Mouse (Mus musculus) Patski (cell line): ENCODE data around the gene Nol8. TPM values are rescaled to one million over a fixed set of nuclear protein-coding genes. Genes with fewer than 3 reads are reported as not detected.

Source experiments
- ATAC-seq: fragments of 100-300 bp; one replicate; pipeline ENCODE4 v1.8.0; 2021
- CTCF ChIA-PET: fragments of 350-600 bp; sonication (Branson Sonifier 250); formaldehyde crosslinking; loops from one replicate; lab custom pipeline; 2022; ENCODE audit warnings: inconsistent platforms; lab: Charles Lee
- POLR2A ChIA-PET: fragments of 350-600 bp; sonication (Branson Sonifier 250); formaldehyde crosslinking; loops from one replicate; lab custom pipeline; 2022; ENCODE audit warnings: antibody characterized with exemption, inconsistent platforms; lab: Charles Lee
- DNase-seq: peaks from one replicate; pipeline ENCODE4 v3.0.0-alpha.2; 2011; ENCODE audit warnings: low read depth, low spot score
- H3K27me3 ChIP-seq: fragments of 371-371 bp; one replicate; pipeline ENCODE4 v1.5.1; 2021
- CTCF ChIP-seq: fragments of 100-300 bp; IDR thresholded peaks from one replicate; pipeline ENCODE4 v1.5.1; 2021
- in situ Hi-C: fragments of 300-500 bp; cut with MboI; formaldehyde crosslinking; loops from 3 replicates; pipeline ENCODE4 v1.11.1; 2018; ENCODE audit warnings: low pct_unique_long_range_greater_than_20kb, mixed read lengths
- polyA plus RNA-seq: library from polyadenylated mRNA; unstranded; gene quantifications from one replicate; pipeline ENCODE4 v1.2.3, GENCODE M21; 2021

Gene Nol8
- 15.0 TPM for polyA plus RNA-seq

DNA sequence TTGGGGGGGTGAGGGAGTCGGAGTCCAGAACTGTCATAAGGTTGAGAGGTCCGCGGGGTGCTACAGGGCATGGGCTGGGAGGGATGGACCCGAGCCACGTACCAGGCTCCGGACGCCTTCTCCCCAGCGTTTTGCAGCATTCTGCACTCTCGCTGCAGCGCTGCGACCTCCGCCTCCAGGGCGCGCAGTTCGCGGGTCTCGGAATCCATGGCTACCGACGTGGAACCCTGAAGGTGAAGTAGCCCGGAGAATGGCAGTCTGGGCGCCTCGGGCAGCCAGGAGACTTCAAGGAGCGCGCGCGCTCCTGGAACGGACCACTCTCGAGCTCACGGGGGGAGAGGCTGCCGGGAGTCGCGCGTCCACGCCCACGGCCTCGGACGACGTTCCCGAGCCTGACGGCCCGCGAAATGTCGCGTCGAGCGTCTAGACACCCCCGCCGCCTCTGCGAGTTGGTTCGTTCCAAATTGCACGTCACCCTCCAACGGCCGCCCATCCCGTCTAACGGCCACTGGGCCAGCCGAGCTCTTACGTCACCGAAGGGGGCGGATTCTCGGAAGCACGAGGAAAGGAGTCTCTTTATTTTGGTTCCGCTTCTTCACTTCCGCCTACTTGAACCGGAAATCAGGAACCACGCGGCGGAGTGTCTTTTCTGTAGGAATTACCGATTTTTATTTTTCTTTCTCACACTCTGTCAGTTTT is at the start of gene Nol8, which contains the start of gene Cenpp:
TSS of gene Nol8 (plus strand) at position 598 of the 699 bp plus-strand sequence.
TSS of gene Cenpp (minus strand) at position 305 of the 699 bp plus-strand sequence.
- CTCF ChIA-PET: interaction anchor here (1.4 to 1.6 kb wide), 2 partner anchors 8 to 204 kb away, joined by 3 to 5 read pairs; no protein-coding TSS in a partner anchor
- POLR2A ChIA-PET: no interaction called here
- H3K27me3 ChIP-seq: no peaks in the 10 kb centered on the region
- TF ChIP-seq CTCF: no peak
- in situ Hi-C loops: no loop called here
- DNase-seq (peak; percentile 93), ATAC-seq (peak; percentile 97)

GRCm38 (mm10) chr13:49603603-49604002 is 49.3 kb upstream of the Nol8 start:
- in situ Hi-C loops: no loop called here
- ATAC-seq (no peak), DNase-seq (no peak)
- no peak for TF ChIP-seq CTCF
- CTCF ChIA-PET: interaction anchor here (1.7 to 2.9 kb wide), 2 partner anchors 11 to 22 kb away, joined by 4 to 11 read pairs; no protein-coding TSS in a partner anchor
- POLR2A ChIA-PET: no interaction called here
- no peaks in the 10 kb centered on the region for H3K27me3 ChIP-seq

DNA sequence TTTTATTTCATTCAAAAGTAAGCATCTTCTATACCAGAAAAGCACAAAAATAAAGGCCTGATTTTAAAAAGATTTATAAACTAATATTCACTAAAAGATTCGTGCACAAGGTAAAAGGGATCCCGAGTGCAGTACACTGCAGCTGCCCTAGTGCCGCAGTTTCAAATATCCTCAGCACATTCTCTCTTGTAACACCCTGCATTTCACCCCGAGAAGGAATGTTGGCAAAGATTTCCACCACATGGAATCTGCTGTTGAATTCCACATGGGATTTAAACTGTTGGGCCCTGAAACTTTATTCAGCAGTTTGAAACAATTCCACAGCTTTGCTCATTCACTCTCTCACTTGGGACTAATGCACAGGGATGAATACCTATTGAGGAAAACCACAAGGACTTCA is 45.2 kb upstream of the Nol8 start, which contains the start of gene Ogn:
TSS of gene Ogn (plus strand) at position 333 of the 400 bp plus-strand sequence.
- TF ChIP-seq CTCF: no peak
- CTCF ChIA-PET: interaction anchor here (2.7 kb wide), 1 partner anchor 21 kb away, joined by 6 read pairs; no protein-coding TSS in a partner anchor
- POLR2A ChIA-PET: interaction anchor here (1.3 kb wide), 1 partner anchor 29 kb away, joined by 3 read pairs; no protein-coding TSS in a partner anchor
- in situ Hi-C loops: no loop called here
- H3K27me3 ChIP-seq: no peaks in the 10 kb centered on the region
- DNase-seq: peak; percentile 60
- peak; percentile 67 for ATAC-seq

- ChIA-PET POLR2A (interaction anchor here (1.3 kb wide), 1 partner anchor 30 kb away, joined by 3 read pairs; no protein-coding TSS in a partner anchor), CTCF (interaction anchor here (2.7 kb wide), 1 partner anchor 22 kb away, joined by 6 read pairs; no protein-coding TSS in a partner anchor)
- no peak for DNase-seq
- H3K27me3 ChIP-seq: no peaks in the 10 kb centered on the region
- no peak for ATAC-seq
- TF ChIP-seq CTCF: no peak
- in situ Hi-C loops: no loop called here
These were observed 44.1 kb upstream of the Nol8 start for GRCm38 (mm10) chr13:49608589-49609322.

DNA sequence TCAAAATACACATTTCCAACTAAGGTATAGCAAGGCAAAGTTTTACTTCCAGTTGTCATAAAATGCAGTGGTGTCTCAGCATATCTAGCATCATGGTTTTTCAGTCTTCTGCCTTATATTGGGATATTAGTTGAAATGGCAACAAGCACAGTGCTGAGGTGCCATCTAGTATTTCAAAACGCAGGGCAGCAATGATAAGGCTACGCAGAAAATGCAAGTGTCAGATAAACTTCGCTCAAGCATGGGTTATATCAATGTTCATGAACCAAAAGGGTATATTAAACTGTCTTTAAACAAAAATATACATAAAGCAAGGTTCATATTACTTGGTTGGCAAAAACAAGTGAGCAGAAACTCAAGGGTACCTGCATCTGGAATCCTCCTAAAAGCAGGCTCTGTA is 35.9 kb upstream of the Nol8 start:
- no peak for ATAC-seq
- ChIA-PET CTCF (interaction anchor here (1.0 kb wide), 1 partner anchor 23 kb away, joined by 3 read pairs; no protein-coding TSS in a partner anchor), POLR2A (no interaction called here)
- no peak for TF ChIP-seq CTCF
- DNase-seq: no peak
- H3K27me3 ChIP-seq: no peaks in the 10 kb centered on the region
- in situ Hi-C loops: no loop called here

- H3K27me3 ChIP-seq: no peaks in the 10 kb centered on the region
- in situ Hi-C loops: no loop called here
- TF ChIP-seq CTCF: no peak
- ChIA-PET POLR2A (no interaction called here), CTCF (no interaction called here)
- ATAC-seq (no peak), DNase-seq (no peak)
These were observed 34.5 kb upstream of the Nol8 start for GRCm38 (mm10) chr13:49618365-49618764.

DNA sequence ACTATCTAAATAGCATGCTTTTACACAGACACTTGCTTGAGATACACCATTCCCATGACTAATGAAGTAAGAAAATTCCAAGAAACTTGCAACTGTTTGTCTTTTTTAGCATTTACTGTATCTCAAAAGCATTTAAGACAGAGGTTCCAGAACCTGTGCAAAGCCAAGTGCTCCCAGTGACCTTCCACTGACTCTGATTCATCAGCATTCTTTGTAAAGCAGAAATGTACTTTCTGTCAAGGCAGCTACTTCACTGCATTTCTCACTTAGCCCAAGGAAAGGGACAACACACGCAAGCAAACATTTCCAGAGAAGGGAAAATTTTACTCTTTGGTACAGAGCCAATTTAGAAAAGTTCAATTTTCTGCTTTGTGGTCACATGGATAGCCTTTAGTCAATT is 29.7 kb upstream of the Nol8 start:
- no peak for TF ChIP-seq CTCF
- ChIA-PET POLR2A (no interaction called here), CTCF (interaction anchor here (1.2 to 1.8 kb wide), 2 partner anchors 10 to 174 kb away, joined by 3 read pairs; no protein-coding TSS in a partner anchor)
- no peaks in the 10 kb centered on the region for H3K27me3 ChIP-seq
- no peak for DNase-seq
- no peak for ATAC-seq
- in situ Hi-C loops: no loop called here

GRCm38 (mm10) chr13:49628167-49628566 is 24.7 kb upstream of the Nol8 start:
- H3K27me3 ChIP-seq: no peaks in the 10 kb centered on the region
- ChIA-PET CTCF (interaction anchor here (0.9 to 2.0 kb wide), 3 partner anchors 9 to 16 kb away, joined by 3 to 7 read pairs (median 6); no protein-coding TSS in a partner anchor), POLR2A (no interaction called here)
- no peak for DNase-seq
- no peak for TF ChIP-seq CTCF
- in situ Hi-C loops: no loop called here
- ATAC-seq: no peak

GRCm38 (mm10) chr13:49629076-49629475 is 23.8 kb upstream of the Nol8 start:
- no peaks in the 10 kb centered on the region for H3K27me3 ChIP-seq
- DNase-seq (no peak), ATAC-seq (no peak)
- CTCF ChIA-PET: no interaction called here
- TF ChIP-seq CTCF: no peak
- POLR2A ChIA-PET: no interaction called here
- in situ Hi-C loops: no loop called here

GRCm38 (mm10) chr13:49639965-49640364 is 12.9 kb upstream of the Nol8 start:
- no peak for ATAC-seq

More at GRCm38 (mm10) chr13:49639965-49640364, 12.9 kb upstream of the Nol8 start:
- H3K27me3 ChIP-seq: no peaks in the 10 kb centered on the region
- no peak for TF ChIP-seq CTCF
- no peak for DNase-seq
- CTCF ChIA-PET: interaction anchor here (1.2 to 1.9 kb wide), 5 partner anchors 12 to 191 kb away, joined by 3 to 7 read pairs (median 4); no protein-coding TSS in a partner anchor
- in situ Hi-C loops: loop anchor here (5.0 kb wide), 3 partner anchors 78 to 248 kb away; no protein-coding TSS in a partner anchor
- POLR2A ChIA-PET: no interaction called here
